Mouse (Mus musculus) forebrain, postnatal 0 days (tissue): ENCODE measurements around the gene Tmtc1. TPM values are rescaled to one million over a fixed set of nuclear protein-coding genes. Genes with fewer than 3 reads are reported as not detected.
A peak's percentile ranks its signal among the peaks of the same experiment; 100 is the strongest.

ENCODE experiments used
- ATAC-seq: fragments of 200-750 bp; cut with Nextera tagmentation; 2 replicates; pipeline ENCODE4 v1.8.0; 2017; ENCODE audit warnings: mild to moderate bottlenecking, moderate library complexity
- DNase-seq: peaks from one replicate; pipeline ENCODE4 v3.0.0-alpha.2; 2015
- H3K27ac ChIP-seq: fragments of 300-500 bp; sonication (generic); 2 replicates; pipeline ENCODE4 v1.5.1; 2014; ENCODE audit warnings: low read depth, mild to moderate bottlenecking, antibody characterized with exemption, low read length, moderate library complexity, mixed read lengths
- H3K27me3 ChIP-seq: fragments of 300-500 bp; sonication (generic); 2 replicates; pipeline ENCODE4 v1.6.1; 2014; ENCODE audit warnings: mild to moderate bottlenecking, low read length, mixed read lengths; ENCODE audit not compliant: insufficient read depth
- H3K36me3 ChIP-seq: fragments of 300-500 bp; sonication (generic); 2 replicates; pipeline ENCODE4 v1.6.1; 2014; ENCODE audit warnings: mild to moderate bottlenecking, moderate library complexity; ENCODE audit not compliant: insufficient read depth
- H3K4me1 ChIP-seq: fragments of 300-500 bp; sonication (generic); 2 replicates; pipeline ENCODE4 v1.6.1; 2014; ENCODE audit warnings: antibody characterized with exemption; ENCODE audit not compliant: insufficient read depth
- H3K4me2 ChIP-seq: fragments of 300-500 bp; sonication (generic); 2 replicates; pipeline ENCODE4 v1.6.1; 2014; ENCODE audit warnings: low read depth, mild to moderate bottlenecking, moderate library complexity
- H3K4me3 ChIP-seq: fragments of 300-500 bp; sonication (generic); 2 replicates; pipeline ENCODE4 v1.5.1; 2014; ENCODE audit warnings: low read depth, low read length, mixed read lengths
- H3K9ac ChIP-seq: fragments of 300-500 bp; sonication (generic); 2 replicates; pipeline ENCODE4 v1.6.1; 2014; ENCODE audit warnings: mild to moderate bottlenecking
- H3K9me3 ChIP-seq: fragments of 300-500 bp; sonication (generic); 2 replicates; pipeline ENCODE4 v1.6.1; 2016; ENCODE audit warnings: low read length
- CTCF ChIP-seq: sonication (generic); IDR thresholded peaks from 2 replicates; pipeline ENCODE4 v1.5.1; 2016; ENCODE audit warnings: antibody characterized with exemption, control low read depth, low read depth
- WGBS: fragments of 180-500 bp; shearing (Covaris S2); extraction: QIAGEN DNeasy Blood & Tissue Kit; methylation state at CpG from one replicate; pipeline ENCODE4 v1.1.7; 2014; 5-methylcytosine and 5-hydroxymethylcytosine counted together
- polyA plus RNA-seq: library from polyadenylated mRNA; unstranded; fragments of >200 nt; fragmentation: Nextera tagmentation; extraction: Ambion mirVana; gene quantifications from 2 replicates; pipeline ENCODE4 v1.2.1, GENCODE M21; 2015
- total RNA-seq: library from RNA; depleted of rRNA; stranded (reverse); fragments of >200 nt; gene quantifications from 2 replicates; pipeline ENCODE4 v1.2.3, GENCODE M21; 2014

Gene Tmtc1
- total and polyA plus RNA-seq, 2 experiments from 2014 or later = 1.7 to 18.9 TPM

- Histone ChIP-seq H3K4me3 (no peak overlapping the region), H3K9me3 (no peaks in the 10 kb centered on the region), H3K4me1 (peaks cover 11% of the 10 kb centered on the region; the same call in 1 of the 2 replicates), H3K4me2 (no peak overlapping the region), H3K36me3 (no peaks in the 10 kb centered on the region), H3K9ac (0 out of 2 replicates have a peak overlapping the region, but pooled peaks have one; percentile 14), H3K27ac (peak overlapping the region; percentile 52; the same call in 1 of the 2 replicates), H3K27me3 (no peaks in the 10 kb centered on the region)
- DNase-seq (peak; percentile 60), ATAC-seq (peak; percentile 89)
- WGBS = 2% methylated on average over 10 of the region's 10 CpGs
- TF ChIP-seq CTCF = peak; percentile 62
Observed at GRCm38 (mm10) chr6:148392147-148392546, 52.0 kb downstream of the Tmtc1 start.

GRCm38 (mm10) chr6:148391286-148391685, 52.9 kb downstream of the Tmtc1 start:
- no peak for ATAC-seq
- Histone ChIP-seq H3K27ac (peak overlapping the region; percentile 54), H3K27me3 (no peaks in the 10 kb centered on the region), H3K4me3 (no peak overlapping the region), H3K9ac (no peak overlapping the region), H3K4me2 (no peak overlapping the region), H3K9me3 (no peaks in the 10 kb centered on the region), H3K36me3 (no peaks in the 10 kb centered on the region), H3K4me1 (peaks cover 11% of the 10 kb centered on the region; the same call in 1 of the 2 replicates)
- no peak for DNase-seq
- WGBS = 62% methylated on average over 7 of the region's 7 CpGs
- peak; percentile 32; the same call in 1 of the 2 replicates for TF ChIP-seq CTCF

- WGBS = 18% methylated on average over 4 of the region's 4 CpGs
- no peaks in the 10 kb centered on the region for H3K36me3 ChIP-seq
- H3K4me2 ChIP-seq = no peak overlapping the region
- H3K4me1 ChIP-seq = peaks cover 11% of the 10 kb centered on the region; the same call in 1 of the 2 replicates
- H3K4me3 ChIP-seq = no peak overlapping the region
- H3K27me3 ChIP-seq = no peaks in the 10 kb centered on the region
- DNase-seq (no peak), ATAC-seq (no peak)
- no peaks in the 10 kb centered on the region for H3K9me3 ChIP-seq
- no peak overlapping the region for H3K27ac ChIP-seq
- no peak overlapping the region for H3K9ac ChIP-seq
- no peak for TF ChIP-seq CTCF
Observed at GRCm38 (mm10) chr6:148390630-148391276, 53.4 kb downstream of the Tmtc1 start.

- TF ChIP-seq CTCF = no peak
- H3K4me2 ChIP-seq = no peak overlapping the region
- no peaks in the 10 kb centered on the region for H3K9me3 ChIP-seq
- H3K27ac ChIP-seq = no peak overlapping the region
- no peak overlapping the region for H3K9ac ChIP-seq
- ATAC-seq (no peak), DNase-seq (no peak)
- WGBS = 56% methylated on average over 1 of the region's 1 CpGs
- H3K27me3 ChIP-seq = no peaks in the 10 kb centered on the region
- H3K4me1 ChIP-seq = peaks cover 11% of the 10 kb centered on the region; the same call in 1 of the 2 replicates
- H3K36me3 ChIP-seq = no peaks in the 10 kb centered on the region
- no peak overlapping the region for H3K4me3 ChIP-seq
Observed at GRCm38 (mm10) chr6:148387990-148388389, 56.2 kb downstream of the Tmtc1 start.

DNA sequence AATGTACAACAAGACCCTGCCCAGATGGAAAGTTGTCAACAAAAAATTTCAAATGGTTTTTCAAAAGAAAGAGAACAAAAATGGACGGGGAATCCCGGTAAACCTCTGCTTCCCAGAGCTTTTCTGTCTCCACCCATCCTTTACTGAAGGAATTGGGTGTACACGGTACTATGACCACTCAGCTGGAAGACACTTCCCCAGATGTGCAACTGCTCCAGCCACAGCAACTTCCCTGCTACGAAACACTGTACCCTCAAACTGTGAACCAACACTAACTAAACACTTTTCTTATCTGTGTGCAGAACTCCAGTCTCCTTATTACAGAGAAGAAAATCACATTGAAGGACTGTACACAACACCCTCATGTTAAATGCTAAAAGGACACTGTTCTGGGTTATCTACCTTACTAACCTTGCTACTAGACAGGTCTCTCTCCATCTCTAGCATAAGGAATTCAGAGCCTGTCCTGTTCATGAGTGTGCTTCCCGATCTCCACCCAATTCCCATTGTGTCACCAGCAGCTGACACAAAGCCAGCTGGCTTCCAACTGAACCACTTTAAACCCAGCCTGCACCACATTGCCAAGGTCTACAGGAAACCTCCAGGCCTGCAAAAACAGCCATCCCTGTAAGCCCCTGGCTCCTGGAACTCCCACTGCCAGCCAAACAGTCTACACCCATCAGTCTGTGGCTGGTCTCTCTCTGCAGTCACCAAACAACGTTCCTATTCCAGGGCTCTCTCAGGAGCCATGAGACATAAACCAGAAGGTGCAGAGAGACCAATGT, 59.9 kb downstream of the Tmtc1 start:
- TF ChIP-seq CTCF = no peak
- DNase-seq = no peak

DNA sequence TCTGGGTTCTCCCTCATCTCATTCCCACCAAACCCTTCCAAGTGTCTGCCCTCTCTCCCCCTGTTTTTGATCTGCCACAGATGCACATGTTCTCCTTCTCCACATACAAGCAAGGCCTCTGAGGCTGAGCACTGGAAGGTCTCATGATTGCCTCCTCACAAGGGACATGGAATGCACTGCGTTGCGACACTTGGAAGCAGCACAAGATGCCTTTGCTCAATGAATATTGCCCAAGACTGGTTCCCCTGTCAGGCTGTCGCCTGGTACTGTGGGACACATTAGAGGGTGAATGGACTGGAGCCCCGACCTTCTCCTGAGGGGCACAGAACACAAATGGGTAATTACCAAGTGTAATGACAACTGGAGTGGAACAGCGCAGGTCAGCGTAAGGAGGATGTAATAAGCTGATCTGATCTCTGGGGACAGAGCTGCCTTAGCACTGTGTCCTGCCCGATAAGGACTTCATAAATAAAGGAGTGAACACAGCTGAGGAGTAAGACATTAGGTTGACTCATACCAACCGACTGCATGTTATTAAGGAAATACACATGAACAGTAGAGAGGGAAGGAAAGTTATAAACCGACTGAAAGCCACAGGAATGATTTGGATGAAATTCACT, 62.9 kb downstream of the Tmtc1 start:
- Histone ChIP-seq H3K9ac (no peak overlapping the region), H3K4me1 (no peaks in the 10 kb centered on the region), H3K4me3 (no peak overlapping the region), H3K27ac (no peak overlapping the region), H3K9me3 (no peaks in the 10 kb centered on the region), H3K36me3 (no peaks in the 10 kb centered on the region), H3K27me3 (no peaks in the 10 kb centered on the region), H3K4me2 (no peak overlapping the region)
- DNase-seq = no peak
- TF ChIP-seq CTCF = no peak
- ATAC-seq = no peak
- WGBS = 77% methylated on average over 9 of the region's 9 CpGs

More for the DNA sequence above, 59.9 kb downstream of the Tmtc1 start:
- Histone ChIP-seq H3K4me3 (no peak overlapping the region), H3K36me3 (no peaks in the 10 kb centered on the region), H3K9ac (no peak overlapping the region), H3K27me3 (no peaks in the 10 kb centered on the region), H3K9me3 (no peaks in the 10 kb centered on the region), H3K4me1 (no peaks in the 10 kb centered on the region), H3K4me2 (no peak overlapping the region), H3K27ac (no peak overlapping the region)
- 64% methylated on average over 6 of the region's 6 CpGs for WGBS
- peak; percentile 50 for ATAC-seq
